Mouse (Mus musculus) embryonic facial prominence, embryonic 11.5 days (tissue): ENCODE measurements around the gene Fam160a1. TPM values are rescaled to one million over a fixed set of nuclear protein-coding genes. Genes with fewer than 3 reads are reported as not detected.
A peak's percentile ranks its signal among the peaks of the same experiment; 100 is the strongest.

ENCODE experiments used
- ATAC-seq: fragments of 200-750 bp; cut with Nextera tagmentation; replicated peaks from 2 replicates; pipeline ENCODE4 v1.8.0; 2017; ENCODE audit warnings: low read depth; ENCODE audit not compliant: insufficient number of reproducible peaks, low FRiP score, low TSS enrichment
- DNase-seq: peaks from one replicate; pipeline ENCODE4 v3.0.0-alpha.2; 2015; ENCODE audit warnings: low spot score
- H3K27ac ChIP-seq: fragments of 300-500 bp; sonication (generic); replicated peaks from 2 replicates; pipeline ENCODE4 v1.5.1; 2014; ENCODE audit warnings: mild to moderate bottlenecking, low read depth, low read length, control low read depth
- H3K27me3 ChIP-seq: fragments of 300-500 bp; sonication (generic); 2 replicates; pipeline ENCODE4 v1.6.1; 2014; ENCODE audit warnings: mild to moderate bottlenecking, low read length, moderate library complexity, mixed read lengths; ENCODE audit not compliant: control insufficient read depth, insufficient read depth
- H3K36me3 ChIP-seq: fragments of 300-500 bp; sonication (generic); replicated peaks from 2 replicates; pipeline ENCODE4 v1.6.1; 2014; ENCODE audit warnings: low read depth, mild to moderate bottlenecking, low read length, moderate library complexity, mixed read lengths; ENCODE audit not compliant: control insufficient read depth, insufficient read depth
- H3K4me1 ChIP-seq: fragments of 300-500 bp; sonication (generic); 2 replicates; pipeline ENCODE4 v1.6.1; 2014; ENCODE audit warnings: low read length, mixed read lengths; ENCODE audit not compliant: control insufficient read depth, insufficient read depth
- H3K4me2 ChIP-seq: fragments of 300-500 bp; sonication (generic); 2 replicates; pipeline ENCODE4 v1.6.1; 2014; ENCODE audit warnings: low read depth, mild to moderate bottlenecking, control low read depth, low read length, moderate library complexity
- H3K4me3 ChIP-seq: fragments of 300-500 bp; sonication (generic); 2 replicates; pipeline ENCODE4 v1.5.1; 2014; ENCODE audit warnings: low read depth, low read length, control low read depth
- H3K9ac ChIP-seq: fragments of 300-500 bp; sonication (generic); replicated peaks from 2 replicates; pipeline ENCODE4 v1.6.1; 2014; ENCODE audit warnings: mild to moderate bottlenecking, control low read depth, low read length
- H3K9me3 ChIP-seq: fragments of 300-500 bp; sonication (generic); replicated peaks from 2 replicates; pipeline ENCODE4 v1.6.1; 2016; ENCODE audit warnings: mild to moderate bottlenecking, low read length, inconsistent platforms, mixed read lengths; ENCODE audit not compliant: control insufficient read depth
- WGBS: fragments of 180-500 bp; shearing (Covaris S2); extraction: QIAGEN DNeasy Blood & Tissue Kit; methylation state at CpG from one replicate; pipeline ENCODE4 v1.1.7; 2014; 5-methylcytosine and 5-hydroxymethylcytosine counted together
- polyA plus RNA-seq: library from polyadenylated mRNA; unstranded; fragments of >200 nt; fragmentation: Nextera tagmentation; extraction: Ambion mirVana; gene quantifications from 2 replicates; pipeline ENCODE4 v1.2.1, GENCODE M21; 2014

Gene Fam160a1
- polyA plus RNA-seq, 1 experiment from 2014 or later, result 1.6 TPM

- H3K4me3 ChIP-seq, result no peak overlapping the region
- H3K9me3 ChIP-seq, result no peaks in the 10 kb centered on the region
- 39% methylated on average over 7 of the region's 7 CpGs for WGBS
- H3K36me3 ChIP-seq, result no peaks in the 10 kb centered on the region
- no peak overlapping the region for H3K4me2 ChIP-seq
- no peaks in the 10 kb centered on the region for H3K27me3 ChIP-seq
- H3K9ac ChIP-seq, result no peak overlapping the region
- DNase-seq (peak; percentile 72), ATAC-seq (no peak)
- no peak overlapping the region for H3K27ac ChIP-seq
- no peaks in the 10 kb centered on the region for H3K4me1 ChIP-seq
These were observed 109.7 kb downstream of the Fam160a1 start for GRCm38 (mm10) chr3:85707421-85707820.

DNA sequence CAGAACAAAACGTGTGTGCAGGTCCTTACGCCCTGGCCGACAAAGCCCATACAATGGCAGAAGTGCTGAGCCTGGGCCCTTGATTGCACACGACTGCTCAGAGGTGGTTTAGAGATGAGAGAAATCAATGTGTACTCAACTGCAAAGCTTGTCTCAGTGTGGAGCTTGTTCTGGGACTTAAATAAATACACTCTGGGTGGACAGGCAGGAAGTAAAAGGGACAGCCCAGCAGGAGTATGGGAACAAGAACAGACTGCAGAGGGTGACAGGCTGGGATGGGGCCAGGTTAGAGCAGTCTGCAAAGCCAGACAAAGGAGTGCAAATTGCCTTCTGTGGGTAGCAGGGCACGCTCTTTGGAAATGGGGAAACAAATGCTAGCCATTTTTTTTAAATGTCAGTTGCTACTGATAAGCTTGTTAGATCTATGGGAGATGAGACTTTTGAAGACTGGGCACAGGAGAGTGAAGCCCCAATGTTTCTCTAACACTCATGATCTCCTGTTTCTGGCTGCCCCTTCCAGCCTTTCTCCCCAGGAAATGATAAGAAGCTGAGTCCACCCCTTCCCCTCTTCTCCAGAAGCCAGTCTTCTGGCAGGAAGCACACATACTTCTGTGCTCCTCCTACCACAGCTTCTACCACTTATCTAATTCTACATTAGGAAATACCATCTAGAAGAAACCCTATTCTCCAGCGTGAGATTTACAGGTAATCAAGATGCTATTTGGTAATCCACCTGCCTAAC, 113.8 kb downstream of the Fam160a1 start:
- Histone ChIP-seq H3K36me3 (no peaks in the 10 kb centered on the region), H3K4me2 (no peak overlapping the region), H3K27me3 (no peaks in the 10 kb centered on the region), H3K9ac (no peak overlapping the region), H3K9me3 (no peaks in the 10 kb centered on the region), H3K27ac (no peak overlapping the region), H3K4me1 (no peaks in the 10 kb centered on the region), H3K4me3 (no peak overlapping the region)
- 63% methylated on average over 6 of the region's 6 CpGs for WGBS
- no peak for ATAC-seq
- no peak for DNase-seq

DNA sequence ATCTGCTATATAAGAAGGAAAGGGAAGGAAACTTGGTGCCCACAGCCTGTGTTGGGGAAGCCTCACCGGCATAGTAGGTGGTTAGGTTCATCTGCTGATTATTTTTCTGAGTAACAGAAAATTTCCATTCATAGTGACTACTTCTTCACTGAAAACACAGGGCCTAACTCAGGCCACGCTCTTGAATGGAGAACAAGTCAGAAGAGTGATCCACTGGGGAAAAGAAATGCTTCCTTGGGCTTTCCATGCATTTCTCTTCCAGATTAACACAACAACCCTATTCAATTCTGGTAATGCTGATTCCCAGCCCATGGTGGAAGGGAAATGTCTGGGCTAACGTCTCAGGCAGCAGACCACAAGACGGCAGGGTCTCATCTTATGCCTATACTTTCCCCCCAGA, 118.6 kb downstream of the Fam160a1 start:
- Histone ChIP-seq H3K4me3 (no peak overlapping the region), H3K9ac (no peak overlapping the region), H3K27ac (no peak overlapping the region), H3K4me1 (no peaks in the 10 kb centered on the region), H3K27me3 (no peaks in the 10 kb centered on the region), H3K9me3 (no peaks in the 10 kb centered on the region), H3K36me3 (no peaks in the 10 kb centered on the region), H3K4me2 (no peak overlapping the region)
- no peak for ATAC-seq
- no peak for DNase-seq
- WGBS, result 82% methylated on average over 4 of the region's 4 CpGs

DNA sequence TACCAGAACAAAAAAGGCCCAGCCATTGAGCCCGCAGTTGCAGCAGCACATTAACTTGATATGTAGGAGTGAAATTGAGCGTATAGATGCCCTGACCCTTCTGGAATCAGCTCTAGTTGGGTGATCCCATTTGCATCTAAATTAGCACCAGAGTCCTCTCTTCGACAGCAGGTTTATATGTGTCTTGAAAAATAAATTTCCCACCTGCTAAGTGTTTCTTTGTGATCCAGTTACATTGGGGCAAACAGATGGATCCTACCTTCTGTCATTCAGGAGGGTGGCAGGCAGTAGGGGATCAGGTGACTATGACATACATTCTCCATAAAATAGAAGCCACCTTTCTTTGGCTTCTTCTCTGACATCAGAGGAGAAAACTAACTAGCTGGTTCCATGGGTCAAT, 122.0 kb downstream of the Fam160a1 start:
- no peak for ATAC-seq
- H3K9ac ChIP-seq, result no peak overlapping the region
- no peaks in the 10 kb centered on the region for H3K36me3 ChIP-seq
- no peak overlapping the region for H3K4me3 ChIP-seq
- H3K4me1 ChIP-seq, result no peaks in the 10 kb centered on the region
- no peak overlapping the region for H3K27ac ChIP-seq
- H3K9me3 ChIP-seq, result no peaks in the 10 kb centered on the region
- 78% methylated on average over 3 of the region's 3 CpGs for WGBS
- no peaks in the 10 kb centered on the region for H3K27me3 ChIP-seq
- H3K4me2 ChIP-seq, result no peak overlapping the region
- no peak for DNase-seq

DNA sequence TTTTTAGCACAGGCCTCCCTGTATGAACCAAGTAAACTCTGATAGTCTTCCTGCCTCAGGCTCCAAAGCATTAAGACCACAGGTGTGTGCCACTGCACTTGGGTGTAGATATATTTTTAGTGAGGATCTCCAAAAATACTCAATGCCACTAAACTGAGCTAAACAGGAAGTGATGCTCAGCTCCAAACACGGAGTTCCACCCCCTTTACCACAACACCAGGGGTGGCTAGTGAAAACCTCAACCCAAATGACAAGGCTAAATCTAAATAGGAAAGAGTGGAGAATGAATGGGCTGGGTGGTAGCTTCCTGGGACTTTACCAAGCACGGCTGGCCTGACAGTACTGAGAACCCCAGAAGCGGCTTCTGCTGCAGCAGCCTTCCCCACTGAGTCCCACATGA, 124.1 kb downstream of the Fam160a1 start:
- H3K27me3 ChIP-seq, result no peaks in the 10 kb centered on the region
- no peak overlapping the region for H3K9ac ChIP-seq
- no peak for ATAC-seq
- H3K36me3 ChIP-seq, result no peaks in the 10 kb centered on the region
- no peaks in the 10 kb centered on the region for H3K4me1 ChIP-seq
- no peak overlapping the region for H3K27ac ChIP-seq
- 43% methylated on average over 3 of the region's 3 CpGs for WGBS
- DNase-seq, result no peak
- no peaks in the 10 kb centered on the region for H3K9me3 ChIP-seq
- H3K4me3 ChIP-seq, result no peak overlapping the region
- H3K4me2 ChIP-seq, result no peak overlapping the region

DNA sequence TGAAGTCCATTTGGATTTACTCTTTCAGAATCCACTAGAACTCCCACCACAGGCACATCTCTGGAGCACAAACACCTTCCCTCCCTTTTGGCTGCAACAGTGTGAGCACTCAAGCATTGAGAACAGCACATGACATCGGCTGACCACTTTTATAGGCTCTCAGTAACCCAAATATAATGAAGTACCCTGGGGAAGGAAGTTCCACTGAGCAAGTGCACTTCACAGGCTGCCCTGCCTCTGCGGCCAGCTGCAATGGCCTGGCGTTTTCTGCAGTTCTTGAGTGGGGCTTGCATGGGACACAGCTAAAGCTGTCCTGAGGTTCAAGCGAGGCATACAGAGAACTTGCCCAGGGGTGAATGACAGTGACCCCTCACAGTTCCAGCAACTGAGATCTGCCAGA, 126.0 kb downstream of the Fam160a1 start:
- WGBS, result 70% methylated on average over 4 of the region's 4 CpGs
- no peak overlapping the region for H3K4me2 ChIP-seq
- H3K27ac ChIP-seq, result no peak overlapping the region
- H3K9ac ChIP-seq, result no peak overlapping the region
- no peaks in the 10 kb centered on the region for H3K4me1 ChIP-seq
- DNase-seq (no peak), ATAC-seq (no peak)
- no peak overlapping the region for H3K4me3 ChIP-seq
- no peaks in the 10 kb centered on the region for H3K9me3 ChIP-seq
- no peaks in the 10 kb centered on the region for H3K36me3 ChIP-seq
- H3K27me3 ChIP-seq, result no peaks in the 10 kb centered on the region

DNA sequence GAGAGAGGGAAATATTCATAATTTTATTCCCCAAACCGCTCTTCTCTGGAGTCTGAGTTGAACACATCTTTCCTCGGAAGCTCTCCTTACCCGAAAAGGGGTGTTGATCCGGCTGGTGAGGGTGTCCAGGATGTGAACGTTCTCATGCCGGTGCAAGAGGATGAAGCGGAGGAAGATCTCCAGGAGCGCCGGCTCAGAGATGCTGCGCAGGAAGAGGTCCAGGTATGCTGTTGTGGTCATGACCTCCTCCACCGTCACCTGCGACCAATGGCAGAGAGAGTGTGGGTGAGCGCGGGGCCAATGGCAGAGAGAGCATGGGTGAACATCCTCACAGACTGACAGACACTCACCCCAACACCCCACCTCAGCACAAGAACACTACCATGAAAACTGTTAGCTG, 128.8 kb downstream of the Fam160a1 start:
- 93% methylated on average over 14 of the region's 14 CpGs for WGBS
- no peaks in the 10 kb centered on the region for H3K27me3 ChIP-seq
- ATAC-seq (no peak), DNase-seq (no peak)
- no peak overlapping the region for H3K9ac ChIP-seq
- no peak overlapping the region for H3K4me3 ChIP-seq
- H3K4me1 ChIP-seq, result no peaks in the 10 kb centered on the region
- no peak overlapping the region for H3K4me2 ChIP-seq
- no peaks in the 10 kb centered on the region for H3K9me3 ChIP-seq
- H3K27ac ChIP-seq, result no peak overlapping the region
- no peaks in the 10 kb centered on the region for H3K36me3 ChIP-seq

DNA sequence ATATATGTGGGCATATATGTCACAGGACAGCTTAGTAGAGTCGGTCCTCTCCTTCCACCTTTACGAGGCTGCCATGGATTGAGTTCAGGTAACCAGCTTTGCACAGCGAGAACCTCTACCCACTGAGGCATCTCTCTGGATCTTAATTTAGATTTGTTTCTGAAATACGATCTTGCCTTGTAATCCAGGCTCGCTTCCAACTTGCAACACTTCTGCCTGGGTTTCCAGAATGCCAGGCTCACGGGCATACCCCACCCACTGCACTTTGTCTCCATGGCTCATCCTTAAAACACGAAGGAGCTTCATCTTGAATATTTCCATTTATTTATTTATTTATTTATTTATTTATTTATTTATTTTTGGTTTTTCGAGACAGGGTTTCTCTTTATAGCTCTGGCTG, 131.8 kb downstream of the Fam160a1 start:
- H3K9ac ChIP-seq, result no peak overlapping the region
- DNase-seq (no peak), ATAC-seq (no peak)
- no peaks in the 10 kb centered on the region for H3K9me3 ChIP-seq
- no peaks in the 10 kb centered on the region for H3K27me3 ChIP-seq
- no peaks in the 10 kb centered on the region for H3K36me3 ChIP-seq
- no peaks in the 10 kb centered on the region for H3K4me1 ChIP-seq
- no peak overlapping the region for H3K4me3 ChIP-seq
- 86% methylated on average over 8 of the region's 8 CpGs for WGBS
- H3K27ac ChIP-seq, result no peak overlapping the region
- H3K4me2 ChIP-seq, result no peak overlapping the region
